Mouse (Mus musculus): ENCODE measurements around the gene Etfa. TPM values are rescaled to one million over a fixed set of nuclear protein-coding genes. Genes with fewer than 3 reads are reported as not detected.

Etfa gene
- total and polyA plus RNA-seq, 2 experiments from 2014 or later = 11.5 to 99.1 TPM

DNA sequence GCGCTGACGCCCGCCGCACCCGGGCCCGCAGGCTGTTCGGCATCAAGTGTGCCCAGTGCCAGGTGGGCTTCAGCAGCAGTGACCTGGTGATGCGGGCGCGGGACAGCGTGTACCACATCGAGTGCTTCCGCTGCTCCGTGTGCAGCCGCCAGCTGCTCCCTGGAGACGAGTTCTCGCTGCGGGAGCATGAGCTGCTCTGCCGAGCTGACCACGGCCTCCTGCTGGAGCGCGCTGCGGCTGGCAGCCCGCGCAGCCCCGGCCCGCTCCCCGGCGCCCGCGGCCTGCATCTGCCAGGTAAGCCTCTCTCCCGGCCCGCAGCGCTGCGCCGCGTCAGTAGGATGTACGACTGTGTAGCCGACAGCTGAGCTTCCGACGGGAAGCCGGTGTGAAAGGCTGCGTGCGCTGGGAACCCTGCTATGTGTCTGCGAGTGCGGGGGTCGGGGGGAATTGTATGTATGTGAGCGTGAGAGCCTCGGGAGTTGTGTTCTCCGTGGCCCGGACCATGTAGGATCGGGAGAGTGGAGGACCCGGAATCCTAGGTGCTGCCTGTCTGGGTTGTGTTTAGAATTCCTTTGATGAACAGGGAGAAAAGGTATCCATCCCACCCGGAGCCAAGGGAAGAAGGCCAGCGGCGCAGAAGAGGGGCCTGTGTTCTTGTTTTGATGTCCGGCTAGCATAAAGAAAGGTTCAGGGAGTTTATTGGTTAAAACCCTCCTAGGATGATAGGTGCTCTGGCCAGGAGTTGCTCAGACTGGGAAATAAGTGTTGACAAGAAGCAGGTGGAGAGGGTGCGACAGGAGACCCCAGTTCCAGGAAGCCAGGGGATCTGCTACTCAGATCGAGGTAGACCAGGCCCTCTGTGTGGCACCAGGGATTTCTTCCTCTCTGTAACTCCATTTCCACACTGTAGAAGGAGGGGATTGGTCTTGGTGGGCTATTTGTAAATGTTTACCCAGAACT lies 30.6 kb upstream of the Etfa start:
- no peak for TF ChIP-seq CTCF (IDR thresholded peaks at IDR 0.05)
- ATAC-seq (ENCODE audit: low FRiP score) = no peak
- Histone ChIP-seq H3K4me1 (ENCODE audit: insufficient read depth, low read length) (peaks cover 4% of the 10 kb centered on the region; the same call in 1 of the 2 replicates), H3K27me3 (ENCODE audit: insufficient read depth, low read length) (peaks cover 54% of the 10 kb centered on the region), H3K4me3 (ENCODE audit: low read depth, low read length) (peak overlapping the region; percentile 8; the same call in 1 of the 2 replicates), H3K27ac (ENCODE audit: low read depth, low read length) (no peak overlapping the region), H3K36me3 (ENCODE audit: insufficient read depth, low read length) (no peaks in the 10 kb centered on the region), H3K4me2 (ENCODE audit: low read depth, low read length, poor library complexity, severe bottlenecking) (no peak overlapping the region), H3K9me3 (ENCODE audit: low read length) (no peaks in the 10 kb centered on the region), H3K9ac (replicated peaks; ENCODE audit: low read length, poor library complexity, severe bottlenecking) (no peak overlapping the region)
- DNase-seq (ENCODE audit: low spot score) = no peak
- WGBS = 3% methylated on average over 50 of the region's 59 CpGs

DNA sequence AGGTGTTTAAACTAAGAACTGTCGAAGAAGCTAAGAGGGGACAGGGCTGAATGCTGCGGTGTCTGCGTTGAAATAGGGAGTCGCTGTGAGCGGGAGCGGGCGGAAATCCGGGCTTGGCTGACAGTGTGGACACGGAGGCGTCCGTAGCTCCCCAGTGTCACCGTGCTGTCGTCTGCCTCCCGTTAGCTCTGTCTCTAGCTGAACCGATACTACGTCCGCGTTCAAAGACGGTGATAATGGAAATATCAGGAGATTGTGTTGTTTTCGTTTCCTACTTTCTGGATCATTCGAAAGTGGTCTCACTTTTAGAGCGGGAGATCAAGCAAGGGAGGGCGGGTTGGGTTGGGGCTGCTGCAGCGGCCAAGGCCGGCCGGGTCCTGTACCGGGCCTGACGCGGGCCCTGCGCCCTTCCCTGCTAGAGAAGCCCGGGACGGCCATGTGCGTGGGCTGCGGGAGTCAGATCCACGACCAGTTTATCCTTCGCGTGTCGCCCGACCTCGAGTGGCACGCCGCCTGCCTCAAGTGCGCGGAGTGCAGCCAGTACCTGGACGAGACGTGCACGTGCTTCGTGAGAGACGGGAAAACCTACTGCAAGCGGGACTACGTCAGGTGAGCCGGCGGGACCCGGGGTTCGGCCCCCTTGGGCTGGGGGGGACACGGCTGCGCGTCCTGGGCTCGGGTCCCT lies 29.8 kb upstream of the Etfa start:
- TF ChIP-seq CTCF (IDR thresholded peaks at IDR 0.05) = no peak

GRCm38 (mm10) chr9:55540888-55541287 lies 28.8 kb upstream of the Etfa start:
- H3K27me3 ChIP-seq (ENCODE audit: insufficient read depth, low read length) = peaks cover 52% of the 10 kb centered on the region
- TF ChIP-seq CTCF (IDR thresholded peaks at IDR 0.05) = no peak
- H3K9ac ChIP-seq (replicated peaks; ENCODE audit: low read length, poor library complexity, severe bottlenecking) = no peak overlapping the region

More for the DNA sequence above, 29.8 kb upstream of the Etfa start:
- Histone ChIP-seq H3K4me3 (ENCODE audit: low read depth, low read length) (peak overlapping the region; percentile 8; the same call in 1 of the 2 replicates), H3K4me2 (ENCODE audit: low read depth, low read length, poor library complexity, severe bottlenecking) (no peak overlapping the region; the same call in 1 of the 2 replicates), H3K27me3 (ENCODE audit: insufficient read depth, low read length) (peaks cover 56% of the 10 kb centered on the region), H3K36me3 (ENCODE audit: insufficient read depth, low read length) (no peaks in the 10 kb centered on the region), H3K9me3 (ENCODE audit: low read length) (no peaks in the 10 kb centered on the region), H3K4me1 (ENCODE audit: insufficient read depth, low read length) (peaks cover 4% of the 10 kb centered on the region; the same call in 1 of the 2 replicates), H3K9ac (replicated peaks; ENCODE audit: low read length, poor library complexity, severe bottlenecking) (no peak overlapping the region), H3K27ac (ENCODE audit: low read depth, low read length) (no peak overlapping the region)
- DNase-seq (ENCODE audit: low spot score) (no peak), ATAC-seq (ENCODE audit: low FRiP score) (no peak)
- WGBS = 1% methylated on average over 59 of the region's 59 CpGs

GRCm38 (mm10) chr9:55540391-55540770 lies 28.3 kb upstream of the Etfa start:
- no peak for ATAC-seq (ENCODE audit: low FRiP score)
- no peaks in the 10 kb centered on the region for H3K4me1 ChIP-seq (ENCODE audit: insufficient read depth, low read length)
- peak overlapping the region; percentile 20; the same call in 1 of the 2 replicates for H3K4me3 ChIP-seq (ENCODE audit: low read depth, low read length)

More at GRCm38 (mm10) chr9:55540888-55541287, 28.8 kb upstream of the Etfa start:
- Histone ChIP-seq H3K4me3 (ENCODE audit: low read depth, low read length) (peak overlapping the region; percentile 20), H3K4me1 (ENCODE audit: insufficient read depth, low read length) (peaks cover under 1% of the 10 kb centered on the region; the same call in 1 of the 2 replicates), H3K36me3 (ENCODE audit: insufficient read depth, low read length) (no peaks in the 10 kb centered on the region), H3K27ac (ENCODE audit: low read depth, low read length) (no peak overlapping the region), H3K4me2 (ENCODE audit: low read depth, low read length, poor library complexity, severe bottlenecking) (peak overlapping the region; percentile 48), H3K9me3 (ENCODE audit: low read length) (no peaks in the 10 kb centered on the region)
- DNase-seq (ENCODE audit: low spot score) = peak; percentile 60
- WGBS = under 1% methylated on average over 28 of the region's 28 CpGs
- peak; percentile 62 for ATAC-seq (ENCODE audit: low FRiP score)

GRCm38 (mm10) chr9:55539661-55540390 lies 27.8 kb upstream of the Etfa start:
- DNase-seq (ENCODE audit: low spot score) = no peak
- no peak for TF ChIP-seq CTCF (IDR thresholded peaks at IDR 0.05)
- Histone ChIP-seq H3K4me2 (ENCODE audit: low read depth, low read length, poor library complexity, severe bottlenecking) (no peak overlapping the region), H3K4me1 (ENCODE audit: insufficient read depth, low read length) (no peaks in the 10 kb centered on the region), H3K4me3 (ENCODE audit: low read depth, low read length) (no peak overlapping the region), H3K27me3 (ENCODE audit: insufficient read depth, low read length) (peaks cover 47% of the 10 kb centered on the region), H3K27ac (ENCODE audit: low read depth, low read length) (no peak overlapping the region), H3K9ac (replicated peaks; ENCODE audit: low read length, poor library complexity, severe bottlenecking) (no peak overlapping the region), H3K9me3 (ENCODE audit: low read length) (no peaks in the 10 kb centered on the region), H3K36me3 (ENCODE audit: insufficient read depth, low read length) (no peaks in the 10 kb centered on the region)
- ATAC-seq (ENCODE audit: low FRiP score) = no peak
- 4% methylated on average over 31 of the region's 31 CpGs for WGBS

More at GRCm38 (mm10) chr9:55540391-55540770, 28.3 kb upstream of the Etfa start:
- Histone ChIP-seq H3K27ac (ENCODE audit: low read depth, low read length) (no peak overlapping the region), H3K27me3 (ENCODE audit: insufficient read depth, low read length) (peaks cover 50% of the 10 kb centered on the region), H3K4me2 (ENCODE audit: low read depth, low read length, poor library complexity, severe bottlenecking) (peak overlapping the region; percentile 48), H3K9ac (replicated peaks; ENCODE audit: low read length, poor library complexity, severe bottlenecking) (no peak overlapping the region), H3K36me3 (ENCODE audit: insufficient read depth, low read length) (no peaks in the 10 kb centered on the region), H3K9me3 (ENCODE audit: low read length) (no peaks in the 10 kb centered on the region)
- no peak for TF ChIP-seq CTCF (IDR thresholded peaks at IDR 0.05)
- DNase-seq (ENCODE audit: low spot score) = no peak
- 0% methylated on average over 12 of the region's 12 CpGs for WGBS

Data from midbrain, postnatal 0 days (tissue).